Mouse (Mus musculus): ENCODE measurements around the gene Prox1. TPM values are rescaled to one million over a fixed set of nuclear protein-coding genes. Genes with fewer than 3 reads are reported as not detected.

Gene Prox1
- total and polyA plus RNA-seq, 2 experiments from 2014 or later = 3.8 to 8.4 TPM

GRCm38 (mm10) chr1:190124961-190125739 lies 45.4 kb downstream of the Prox1 start:
- Histone ChIP-seq H3K27me3 (ENCODE audit: insufficient read depth, low read length) (no peaks in the 10 kb centered on the region), H3K9ac (replicated peaks; ENCODE audit: low read length) (no peak overlapping the region), H3K36me3 (ENCODE audit: insufficient read depth, low read length) (no peaks in the 10 kb centered on the region), H3K4me2 (ENCODE audit: low read depth, low read length) (no peak overlapping the region), H3K9me3 (ENCODE audit: low read length) (no peaks in the 10 kb centered on the region), H3K4me3 (ENCODE audit: low read length) (no peak overlapping the region), H3K27ac (no peak overlapping the region), H3K4me1 (ENCODE audit: insufficient read depth, low read length) (peaks cover 4% of the 10 kb centered on the region; the same call in 1 of the 2 replicates)
- WGBS = 75% methylated on average over 14 of the region's 14 CpGs
- TF ChIP-seq CTCF (IDR thresholded peaks at IDR 0.05; ENCODE audit: low read depth) = no peak
- no peak for ATAC-seq
- no peak for DNase-seq (ENCODE audit: low spot score)

GRCm38 (mm10) chr1:190123404-190123803 lies 47.1 kb downstream of the Prox1 start:
- no peaks in the 10 kb centered on the region for H3K36me3 ChIP-seq (ENCODE audit: insufficient read depth, low read length)
- no peak overlapping the region for H3K4me2 ChIP-seq (ENCODE audit: low read depth, low read length)
- H3K4me3 ChIP-seq (ENCODE audit: low read length) = no peak overlapping the region
- H3K9me3 ChIP-seq (ENCODE audit: low read length) = no peaks in the 10 kb centered on the region
- TF ChIP-seq CTCF (IDR thresholded peaks at IDR 0.05; ENCODE audit: low read depth) = no peak
- WGBS = 91% methylated on average over 13 of the region's 13 CpGs
- H3K27ac ChIP-seq = no peak overlapping the region
- no peaks in the 10 kb centered on the region for H3K27me3 ChIP-seq (ENCODE audit: insufficient read depth, low read length)
- H3K9ac ChIP-seq (replicated peaks; ENCODE audit: low read length) = no peak overlapping the region
- no peak for ATAC-seq
- no peak for DNase-seq (ENCODE audit: low spot score)
- H3K4me1 ChIP-seq (ENCODE audit: insufficient read depth, low read length) = no peaks in the 10 kb centered on the region

GRCm38 (mm10) chr1:190115985-190116384 lies 54.5 kb downstream of the Prox1 start:
- H3K4me2 ChIP-seq (ENCODE audit: low read depth, low read length) = no peak overlapping the region
- WGBS = 83% methylated on average over 1 of the region's 1 CpGs
- ATAC-seq = no peak
- H3K36me3 ChIP-seq (ENCODE audit: insufficient read depth, low read length) = no peaks in the 10 kb centered on the region
- H3K27ac ChIP-seq = no peak overlapping the region
- no peaks in the 10 kb centered on the region for H3K4me1 ChIP-seq (ENCODE audit: insufficient read depth, low read length)
- no peak overlapping the region for H3K9ac ChIP-seq (replicated peaks; ENCODE audit: low read length)
- H3K4me3 ChIP-seq (ENCODE audit: low read length) = no peak overlapping the region
- no peaks in the 10 kb centered on the region for H3K27me3 ChIP-seq (ENCODE audit: insufficient read depth, low read length)
- no peak for DNase-seq (ENCODE audit: low spot score)
- no peak for TF ChIP-seq CTCF (IDR thresholded peaks at IDR 0.05; ENCODE audit: low read depth)
- H3K9me3 ChIP-seq (ENCODE audit: low read length) = no peaks in the 10 kb centered on the region

- no peak overlapping the region for H3K4me3 ChIP-seq (ENCODE audit: low read length)
- H3K9me3 ChIP-seq (ENCODE audit: low read length) = no peaks in the 10 kb centered on the region
- no peaks in the 10 kb centered on the region for H3K36me3 ChIP-seq (ENCODE audit: insufficient read depth, low read length)
- no peak for TF ChIP-seq CTCF (IDR thresholded peaks at IDR 0.05; ENCODE audit: low read depth)
- ATAC-seq = no peak
- no peak overlapping the region for H3K27ac ChIP-seq
- H3K9ac ChIP-seq (replicated peaks; ENCODE audit: low read length) = no peak overlapping the region
- H3K27me3 ChIP-seq (ENCODE audit: insufficient read depth, low read length) = no peaks in the 10 kb centered on the region
- H3K4me1 ChIP-seq (ENCODE audit: insufficient read depth, low read length) = no peaks in the 10 kb centered on the region
- WGBS = 54% methylated on average over 6 of the region's 6 CpGs
- H3K4me2 ChIP-seq (ENCODE audit: low read depth, low read length) = no peak overlapping the region
- no peak for DNase-seq (ENCODE audit: low spot score)
Measured at GRCm38 (mm10) chr1:190111741-190112140, 58.8 kb downstream of the Prox1 start.

- 100% methylated on average over 1 of the region's 1 CpGs for WGBS
- H3K4me3 ChIP-seq (ENCODE audit: low read length) = no peak overlapping the region
- no peak for TF ChIP-seq CTCF (IDR thresholded peaks at IDR 0.05; ENCODE audit: low read depth)
- H3K4me1 ChIP-seq (ENCODE audit: insufficient read depth, low read length) = no peaks in the 10 kb centered on the region
- H3K9ac ChIP-seq (replicated peaks; ENCODE audit: low read length) = no peak overlapping the region
- H3K9me3 ChIP-seq (ENCODE audit: low read length) = no peaks in the 10 kb centered on the region
- DNase-seq (ENCODE audit: low spot score) (no peak), ATAC-seq (no peak)
- H3K36me3 ChIP-seq (ENCODE audit: insufficient read depth, low read length) = no peaks in the 10 kb centered on the region
- H3K27ac ChIP-seq = no peak overlapping the region
- H3K27me3 ChIP-seq (ENCODE audit: insufficient read depth, low read length) = no peaks in the 10 kb centered on the region
- H3K4me2 ChIP-seq (ENCODE audit: low read depth, low read length) = no peak overlapping the region
Measured at GRCm38 (mm10) chr1:190107587-190107986, 62.9 kb downstream of the Prox1 start.

- WGBS = 86% methylated on average over 16 of the region's 16 CpGs
- H3K9me3 ChIP-seq (ENCODE audit: low read length) = no peaks in the 10 kb centered on the region
Measured at GRCm38 (mm10) chr1:190106674-190107420, 63.7 kb downstream of the Prox1 start.

GRCm38 (mm10) chr1:190106060-190106459 lies 64.5 kb downstream of the Prox1 start:
- 65% methylated on average over 5 of the region's 5 CpGs for WGBS
- Histone ChIP-seq H3K36me3 (ENCODE audit: insufficient read depth, low read length) (no peaks in the 10 kb centered on the region), H3K4me3 (ENCODE audit: low read length) (no peak overlapping the region), H3K4me2 (ENCODE audit: low read depth, low read length) (no peak overlapping the region), H3K9ac (replicated peaks; ENCODE audit: low read length) (no peak overlapping the region), H3K27me3 (ENCODE audit: insufficient read depth, low read length) (no peaks in the 10 kb centered on the region), H3K27ac (no peak overlapping the region), H3K9me3 (ENCODE audit: low read length) (no peaks in the 10 kb centered on the region), H3K4me1 (ENCODE audit: insufficient read depth, low read length) (no peaks in the 10 kb centered on the region)
- ATAC-seq (no peak), DNase-seq (ENCODE audit: low spot score) (no peak)
- TF ChIP-seq CTCF (IDR thresholded peaks at IDR 0.05; ENCODE audit: low read depth) = no peak

More at GRCm38 (mm10) chr1:190106674-190107420, 63.7 kb downstream of the Prox1 start:
- ATAC-seq (no peak), DNase-seq (ENCODE audit: low spot score) (no peak)
- H3K27me3 ChIP-seq (ENCODE audit: insufficient read depth, low read length) = no peaks in the 10 kb centered on the region
- H3K4me3 ChIP-seq (ENCODE audit: low read length) = no peak overlapping the region
- H3K36me3 ChIP-seq (ENCODE audit: insufficient read depth, low read length) = no peaks in the 10 kb centered on the region
- H3K4me2 ChIP-seq (ENCODE audit: low read depth, low read length) = no peak overlapping the region
- no peaks in the 10 kb centered on the region for H3K4me1 ChIP-seq (ENCODE audit: insufficient read depth, low read length)
- no peak overlapping the region for H3K9ac ChIP-seq (replicated peaks; ENCODE audit: low read length)
- H3K27ac ChIP-seq = no peak overlapping the region
- no peak for TF ChIP-seq CTCF (IDR thresholded peaks at IDR 0.05; ENCODE audit: low read depth)

All from hindbrain, postnatal 0 days (tissue).